Mouse (Mus musculus): Measurements from ENCODE around the gene Slc25a4.
A peak's percentile ranks its signal among the peaks of the same experiment; 100 is the strongest.

Slc25a4 gene

DNA sequence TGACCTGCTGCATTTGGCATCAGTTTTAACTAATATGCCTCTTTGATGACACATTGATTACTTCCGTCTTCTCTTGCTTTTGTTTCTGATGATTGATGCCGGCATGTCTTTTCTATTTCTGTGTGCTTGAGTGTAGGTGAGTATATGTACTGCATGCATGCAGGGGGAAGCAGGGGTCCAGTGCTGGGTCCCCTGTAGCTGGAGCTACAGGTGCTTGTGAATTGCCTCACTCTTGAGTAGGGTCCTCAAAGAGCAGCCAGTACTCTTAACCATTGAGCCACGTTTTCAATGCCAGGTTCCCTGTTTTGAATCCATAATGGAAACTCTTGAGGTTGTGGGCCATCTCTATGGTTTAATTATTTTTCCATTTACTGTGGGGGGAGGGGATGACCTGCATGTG, 6.8 kb downstream of the Slc25a4 start:
- DNase-seq, result no peak

DNA sequence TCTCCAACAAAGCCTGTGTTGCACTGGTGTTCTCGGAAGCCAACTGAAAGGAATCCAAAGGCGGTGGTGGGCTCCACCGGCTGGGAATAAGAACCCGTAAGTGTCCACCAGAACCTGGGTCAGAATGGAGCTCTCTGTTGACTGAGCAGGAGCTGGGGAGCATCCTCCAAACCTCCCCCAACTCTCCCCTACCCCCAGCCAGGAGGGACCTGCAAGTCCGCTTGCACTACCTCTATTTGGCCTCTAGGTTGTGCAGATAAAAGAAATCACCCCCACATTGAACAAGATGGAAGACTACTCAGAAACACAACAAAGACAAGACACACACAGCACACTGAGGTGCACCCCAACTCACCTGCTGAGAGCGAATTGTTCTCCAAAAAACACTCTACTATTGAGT, 8.7 kb downstream of the Slc25a4 start:
- no peak for DNase-seq

DNA sequence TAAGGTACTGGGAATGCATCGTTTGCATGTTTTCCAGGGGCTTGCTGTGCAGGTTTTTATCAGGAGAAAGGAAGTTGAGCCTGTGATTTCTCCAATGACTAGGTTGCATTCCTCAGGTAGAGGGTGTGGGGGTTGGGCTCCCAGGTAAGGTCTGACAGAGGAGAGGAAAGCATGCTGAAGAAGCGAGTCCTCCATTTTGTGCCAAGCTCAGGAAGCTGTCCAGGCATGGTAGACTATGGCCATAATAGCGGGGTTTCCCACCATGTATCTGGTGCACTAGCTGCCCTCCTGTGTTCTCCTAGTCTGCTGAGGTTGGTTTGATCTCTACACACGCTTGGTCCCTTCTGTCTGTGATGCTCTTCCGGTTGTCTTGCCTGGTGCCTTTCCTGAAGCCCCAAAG, 13.4 kb downstream of the Slc25a4 start:
- no peak for DNase-seq

DNA sequence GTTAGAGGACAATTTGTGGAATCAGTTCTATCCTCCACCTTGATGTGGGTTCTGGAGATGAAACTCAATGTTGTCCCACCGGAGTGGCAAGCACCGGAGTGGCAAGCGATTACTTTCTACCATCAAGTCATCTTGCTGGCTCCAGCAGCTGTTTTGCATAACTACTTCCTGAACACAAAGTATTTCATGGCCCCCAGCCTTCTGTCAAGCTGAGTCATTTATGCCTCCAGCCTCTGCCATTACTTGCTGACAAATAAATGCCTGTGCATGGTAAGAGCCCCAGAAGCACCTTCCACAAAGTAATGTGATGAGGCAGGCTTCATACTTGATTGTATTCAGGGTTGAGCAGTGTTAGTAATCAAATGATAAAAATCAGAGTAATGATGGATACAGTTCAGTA, 14.2 kb downstream of the Slc25a4 start:
- no peak for DNase-seq

DNA sequence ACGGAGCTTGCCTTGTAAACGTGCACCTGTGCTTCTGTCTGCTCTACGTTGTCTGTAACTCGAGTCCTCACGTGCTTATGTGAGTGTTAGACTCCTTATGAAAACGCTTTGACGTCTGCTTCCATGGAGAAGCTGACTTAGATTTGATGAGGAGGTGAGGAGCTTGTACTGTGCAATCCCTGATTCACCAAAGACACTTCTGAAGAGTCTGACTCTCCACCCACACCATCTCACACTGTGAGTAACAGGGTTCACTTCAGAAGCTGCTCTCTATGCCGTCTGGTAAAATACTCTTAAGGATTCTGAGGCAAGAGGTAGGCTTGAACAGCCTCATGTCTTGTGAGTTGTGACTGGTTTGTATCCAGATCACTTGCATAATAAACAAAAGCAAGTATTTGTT, 18.0 kb downstream of the Slc25a4 start:
- no peak for DNase-seq

DNA sequence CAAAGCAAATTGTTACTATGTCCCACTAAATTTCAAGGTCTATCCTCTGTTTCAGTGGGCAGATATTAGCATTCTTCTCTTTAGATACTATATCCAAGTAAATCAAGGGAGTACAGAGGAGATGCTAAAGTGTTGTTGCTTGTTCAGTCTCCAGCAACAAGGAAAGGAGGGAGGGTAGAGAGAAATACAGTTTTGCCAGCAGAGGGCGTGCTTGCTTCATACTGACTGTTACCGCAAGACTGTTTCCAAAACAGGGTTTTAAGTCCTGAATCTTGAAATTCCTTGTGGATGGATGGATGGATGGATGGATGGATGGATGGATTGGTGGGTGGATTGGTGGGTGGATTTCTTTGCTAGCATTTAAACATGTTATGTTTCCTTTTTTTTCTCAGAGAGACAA, 25.7 kb downstream of the Slc25a4 start:
- peak; percentile 49 for DNase-seq

DNA sequence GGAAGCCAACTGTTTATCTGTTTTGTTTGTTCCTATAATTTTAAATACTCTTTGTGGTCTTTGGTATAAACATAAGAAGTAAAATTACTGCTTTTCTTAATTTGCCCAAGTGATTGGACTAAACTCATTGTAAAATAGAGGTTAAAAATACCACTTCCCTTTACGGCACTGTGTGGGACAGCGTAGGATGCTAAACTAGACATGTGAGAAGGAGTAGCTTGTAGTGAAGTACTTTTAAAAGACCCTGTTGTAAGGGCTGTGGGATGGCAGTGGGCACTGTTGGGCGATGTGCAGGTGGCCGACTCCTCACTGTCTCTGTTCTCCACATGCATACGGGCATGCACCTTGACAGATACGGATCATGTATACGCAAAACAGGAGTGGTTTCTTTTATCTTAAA, 30.9 kb downstream of the Slc25a4 start:
- DNase-seq, result no peak

DNA sequence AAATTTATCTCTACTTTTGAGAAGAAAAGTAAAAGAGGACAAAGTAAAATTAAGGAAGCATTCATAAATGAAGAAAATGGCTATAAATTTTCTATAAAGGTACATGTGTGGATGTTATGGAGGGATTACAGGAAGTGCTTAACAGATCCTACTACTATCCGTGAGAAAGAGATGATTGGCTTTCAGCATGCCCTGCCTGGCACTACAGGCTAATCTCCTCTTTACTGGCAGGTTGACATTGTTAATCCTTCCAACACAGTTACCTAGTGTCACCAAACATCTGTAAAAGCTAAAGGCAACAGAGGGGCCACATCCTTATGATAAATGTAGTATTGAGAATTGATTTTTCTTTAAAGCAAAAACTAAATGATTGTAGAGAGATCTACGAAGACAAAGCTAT, 37.4 kb downstream of the Slc25a4 start:
- DNase-seq, result no peak

DNA sequence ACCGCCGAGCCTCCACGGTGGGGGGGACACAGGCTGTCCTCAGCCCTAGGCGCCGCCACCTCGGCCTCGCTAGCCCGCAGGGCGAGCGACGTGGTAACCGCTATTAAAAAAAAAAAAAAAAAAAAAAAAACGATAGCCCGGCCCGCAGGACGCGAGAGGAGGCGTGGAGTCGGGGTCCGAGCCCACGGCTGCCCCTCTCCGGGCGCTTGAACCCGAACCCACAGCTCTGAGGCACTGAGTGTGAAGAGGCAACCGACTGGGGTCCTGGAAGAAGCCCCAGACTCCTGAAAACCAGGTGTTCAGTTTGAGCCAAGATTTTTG, 47.3 kb downstream of the Slc25a4 start:
- DNase-seq, result no peak

DNA sequence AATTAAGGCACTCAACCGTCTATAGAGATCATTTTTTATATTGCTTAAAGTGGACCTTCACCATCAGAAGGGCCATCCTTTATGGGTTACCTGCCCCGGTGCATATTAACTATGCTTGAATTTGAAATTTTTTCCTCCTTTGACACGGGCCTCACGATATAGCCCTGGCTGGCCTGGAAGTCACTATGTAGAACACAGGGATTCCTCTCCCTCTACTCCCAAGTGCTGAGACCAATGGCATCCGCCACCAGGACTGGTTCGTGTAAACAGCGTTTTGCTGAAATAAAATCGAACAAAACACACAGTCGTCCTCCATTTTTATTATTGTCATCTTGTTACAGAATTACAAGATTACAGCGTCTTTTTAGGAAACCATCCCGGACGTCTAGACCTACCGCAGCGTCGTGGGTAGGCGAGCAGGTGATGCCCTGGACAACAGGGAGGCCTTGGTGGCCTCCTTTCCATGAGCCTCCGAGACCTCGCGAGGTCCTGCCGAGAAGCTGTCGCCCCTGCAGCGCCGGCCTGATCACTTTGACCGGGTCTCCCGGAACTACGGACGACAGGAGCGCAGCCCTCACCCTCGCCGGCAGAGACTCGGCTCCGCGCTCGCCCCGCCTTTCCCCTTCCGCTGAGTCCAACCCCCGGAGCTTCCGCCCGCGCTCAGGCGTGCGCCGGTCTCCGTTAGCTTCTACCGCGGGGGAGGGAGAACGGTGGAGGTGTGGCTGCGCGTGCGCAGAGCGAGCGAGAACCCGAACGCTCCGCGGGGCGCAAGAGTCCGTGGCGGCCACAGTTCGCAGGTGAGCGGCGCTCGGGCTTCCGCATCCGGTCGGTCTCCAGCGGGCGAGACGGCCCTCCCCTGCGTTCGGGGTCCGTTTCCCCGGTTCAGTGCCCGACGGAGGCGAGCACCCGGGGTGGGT, 47.9 kb downstream of the Slc25a4 start:
- DNase-seq, result peak; percentile 94
